Comparison of ENCODE assay signal across 27 mouse cellular contexts in genomic region chr4:151577961-151578360, GRCm38 (mm10).
DNase-seq lines count a peak whose midpoint lies in the region; ATAC-seq lines count a peak whose summit lies in the region.
"Had no signal": no experiment of that assay in that cellular context is flagged by ENCODE, and none has a peak within 500 bp of the region (broad histone marks: within the 10 kb centered on the region; RNA-seq: fewer than 3 reads in every experiment).

No protein-coding gene starts in this region.

- H3K36me3 ChIP-seq in heart, embryonic 11.5 days (ENCODE audit: control insufficient read depth, insufficient read depth, low read length): no peaks in the 10 kb centered on the region
- H3K36me3 ChIP-seq: forebrain, embryonic 12.5 days; hindbrain, embryonic 10.5 days; intestine, embryonic 15.5 days; limb, embryonic 10.5 days; limb, embryonic 15.5 days; liver, embryonic 13.5 days; midbrain, embryonic 15.5 days; neural tube, embryonic 12.5 days had no signal

- peak; percentile 65 for DNase-seq in heart, adult 11 months
- peak; percentile 57 for DNase-seq in cerebellum, adult 11 months
- DNase-seq in cerebellum, adult 9-10 months: peak; percentile 73
- peak; percentile 68 to 69 for DNase-seq in cerebellum, postnatal 36 days
- no peak for DNase-seq in spleen, postnatal 4 days (ENCODE audit: low spot score in 2 of 2)
- DNase-seq in layer of hippocampus, postnatal 25 days (ENCODE audit: extremely low spot score in 1 of 2, low spot score in 1 of 2): no peak
- DNase-seq: adrenal gland, adult 8-10 months; forebrain, postnatal 0 days; heart, postnatal 14 days; kidney, adult 2 months; kidney, postnatal 36 days; liver, embryonic 13.5 days; lung, adult 18-20 months; lung, postnatal 10 days; right cerebral cortex, adult 18-20 months had no signal

- H3K27me3 ChIP-seq in heart, embryonic 11.5 days (ENCODE audit: control insufficient read depth, insufficient read depth, low read length): no peaks in the 10 kb centered on the region
- H3K27me3 ChIP-seq: CH12.LX; forebrain, embryonic 12.5 days; intestine, embryonic 15.5 days; limb, embryonic 15.5 days; liver, embryonic 13.5 days; midbrain, embryonic 15.5 days; neural tube, embryonic 12.5 days had no signal

- H3K4me2 ChIP-seq in heart, embryonic 11.5 days: no peak overlapping the region
- H3K4me2 ChIP-seq: forebrain, embryonic 12.5 days; intestine, embryonic 15.5 days; limb, embryonic 15.5 days; liver, embryonic 13.5 days; midbrain, embryonic 15.5 days; neural tube, embryonic 12.5 days had no signal

- H3K4me1 ChIP-seq in heart, embryonic 11.5 days (ENCODE audit: control insufficient read depth, insufficient read depth, low read length): no peaks in the 10 kb centered on the region
- H3K4me1 ChIP-seq: intestine, embryonic 15.5 days; limb, embryonic 10.5 days; liver, embryonic 13.5 days; neural tube, embryonic 12.5 days had no signal

- H3K9ac ChIP-seq in heart, embryonic 11.5 days (ENCODE audit: low read depth, low read length): no peak overlapping the region
- H3K9ac ChIP-seq: forebrain, embryonic 12.5 days; forebrain, postnatal 0 days; intestine, embryonic 15.5 days; limb, embryonic 15.5 days; liver, embryonic 13.5 days; midbrain, embryonic 15.5 days; neural tube, embryonic 12.5 days had no signal

- ATAC-seq in heart, embryonic 11.5 days (replicated peaks; ENCODE audit: insufficient number of reproducible peaks, low FRiP score, low TSS enrichment): no peak
- ATAC-seq: forebrain, postnatal 0 days; hindbrain, embryonic 16.5 days; intestine, embryonic 15.5 days; midbrain, embryonic 15.5 days had no signal

- no peak overlapping the region for H3K4me3 ChIP-seq in heart, embryonic 11.5 days (ENCODE audit: low read depth, low read length)
- H3K4me3 ChIP-seq: erythroblast, embryonic 14.5 days; forebrain, embryonic 12.5 days; hindbrain, embryonic 10.5 days; intestine, embryonic 15.5 days; layer of hippocampus, adult 2 months; limb, embryonic 10.5 days; limb, embryonic 15.5 days; liver, embryonic 13.5 days; midbrain, embryonic 15.5 days; neural tube, embryonic 12.5 days had no signal

- WGBS in heart, embryonic 11.5 days (ENCODE audit: insufficient replicate concordance): 69% methylated on average over 3 of the region's 3 CpGs

- H3K9me3 ChIP-seq in heart, embryonic 11.5 days (replicated peaks; ENCODE audit: control insufficient read depth, low read length): no peaks in the 10 kb centered on the region
- H3K9me3 ChIP-seq: forebrain, embryonic 12.5 days; hindbrain, embryonic 10.5 days; intestine, embryonic 15.5 days; limb, embryonic 10.5 days; limb, embryonic 15.5 days; liver, embryonic 13.5 days; midbrain, embryonic 15.5 days; neural tube, embryonic 12.5 days had no signal

- H3K27ac ChIP-seq in heart, embryonic 11.5 days (ENCODE audit: low read depth, low read length): no peak overlapping the region
- H3K27ac ChIP-seq: forebrain, embryonic 12.5 days; hindbrain, embryonic 10.5 days; intestine, embryonic 15.5 days; layer of hippocampus, adult 2 months; limb, embryonic 10.5 days; limb, embryonic 15.5 days; liver, embryonic 13.5 days; midbrain, embryonic 15.5 days; neural tube, embryonic 12.5 days had no signal

Comparison
In these comparisons a context has a peak if more than half of its experiments do, and no peak if none do; other contexts are left out.
1. DNase-seq: peak in heart, adult 11 months (single experiment), cerebellum, adult 11 months (single experiment), cerebellum, adult 9-10 months (single experiment) and cerebellum, postnatal 36 days (2 of 2); none in spleen, postnatal 4 days (0 of 2) and layer of hippocampus, postnatal 25 days (0 of 2).